Mouse (Mus musculus) hindbrain, embryonic 10.5 days (tissue): ENCODE measurements around the gene Ufc1. TPM values are rescaled to one million over a fixed set of nuclear protein-coding genes. Genes with fewer than 3 reads are reported as not detected.

Experiments
- DNase-seq: peaks from one replicate; pipeline ENCODE4 v3.0.0-alpha.2; 2017; ENCODE audit warnings: low spot score
- H3K27ac ChIP-seq: fragments of 300-500 bp; sonication (generic); 2 replicates; pipeline ENCODE4 v1.5.1; 2016; ENCODE audit warnings: mild to moderate bottlenecking, moderate library complexity
- H3K27me3 ChIP-seq: fragments of 300-500 bp; sonication (generic); 2 replicates; pipeline ENCODE4 v1.6.1; 2016; ENCODE audit warnings: mild to moderate bottlenecking; ENCODE audit not compliant: poor library complexity, insufficient read depth, severe bottlenecking
- H3K36me3 ChIP-seq: fragments of 300-500 bp; sonication (generic); 2 replicates; pipeline ENCODE4 v1.6.1; 2016; ENCODE audit warnings: mild to moderate bottlenecking, moderate library complexity
- H3K4me1 ChIP-seq: fragments of 300-500 bp; sonication (generic); replicated peaks from 2 replicates; pipeline ENCODE4 v1.6.1; 2016; ENCODE audit warnings: mild to moderate bottlenecking
- H3K4me3 ChIP-seq: fragments of 300-500 bp; sonication (generic); 2 replicates; pipeline ENCODE4 v1.5.1; 2016; ENCODE audit warnings: mild to moderate bottlenecking, moderate library complexity
- H3K9me3 ChIP-seq: fragments of 300-500 bp; sonication (generic); 2 replicates; pipeline ENCODE4 v1.6.1; 2016; ENCODE audit warnings: mild to moderate bottlenecking, moderate library complexity
- WGBS: fragments of 180-500 bp; shearing (Covaris S2); methylation state at CpG from one replicate; pipeline ENCODE4 v1.1.7; 2016; 5-methylcytosine and 5-hydroxymethylcytosine counted together
- polyA plus RNA-seq: library from polyadenylated mRNA; unstranded; fragments of >200 nt; fragmentation: Nextera tagmentation; extraction: Ambion mirVana; gene quantifications from 2 replicates; pipeline ENCODE4 v1.2.1, GENCODE M21; 2016

Gene Ufc1
- polyA plus RNA-seq, 1 experiment from 2014 or later, result 111 TPM

GRCm38 (mm10) chr1:171274171-171274570 is 20.7 kb downstream of the Ufc1 start:
- no peaks in the 10 kb centered on the region for H3K27me3 ChIP-seq
- H3K9me3 ChIP-seq, result no peaks in the 10 kb centered on the region
- peaks cover 22% of the 10 kb centered on the region for H3K4me1 ChIP-seq
- 93% methylated on average over 12 of the region's 12 CpGs for WGBS
- no peak overlapping the region for H3K4me3 ChIP-seq
- no peak overlapping the region for H3K27ac ChIP-seq
- peaks cover 76% of the 10 kb centered on the region for H3K36me3 ChIP-seq
- no peak for DNase-seq

- H3K27me3 ChIP-seq, result no peaks in the 10 kb centered on the region
- peaks cover 55% of the 10 kb centered on the region for H3K36me3 ChIP-seq
- DNase-seq, result no peak
- H3K4me3 ChIP-seq, result peak overlapping the region; percentile 63; the same call in 1 of the 2 replicates
- WGBS, result 90% methylated on average over 3 of the region's 3 CpGs
- H3K27ac ChIP-seq, result no peak overlapping the region
- peaks cover 22% of the 10 kb centered on the region for H3K4me1 ChIP-seq
- no peaks in the 10 kb centered on the region for H3K9me3 ChIP-seq
Observed at GRCm38 (mm10) chr1:171272086-171272485, 22.7 kb downstream of the Ufc1 start.

- Histone ChIP-seq H3K27me3 (no peaks in the 10 kb centered on the region), H3K27ac (no peak overlapping the region), H3K4me3 (peak overlapping the region; percentile 63), H3K4me1 (peaks cover 22% of the 10 kb centered on the region), H3K9me3 (no peaks in the 10 kb centered on the region), H3K36me3 (peaks cover 51% of the 10 kb centered on the region)
- no peak for DNase-seq
- 71% methylated on average over 10 of the region's 10 CpGs for WGBS
Observed at GRCm38 (mm10) chr1:171271622-171272021, 23.2 kb downstream of the Ufc1 start.

GRCm38 (mm10) chr1:171271196-171271595 is 23.6 kb downstream of the Ufc1 start:
- Histone ChIP-seq H3K4me3 (peak overlapping the region; percentile 63), H3K9me3 (no peaks in the 10 kb centered on the region), H3K36me3 (peaks cover 46% of the 10 kb centered on the region), H3K27me3 (no peaks in the 10 kb centered on the region), H3K27ac (no peak overlapping the region), H3K4me1 (peaks cover 22% of the 10 kb centered on the region)
- no peak for DNase-seq
- WGBS, result 62% methylated on average over 9 of the region's 9 CpGs

GRCm38 (mm10) chr1:171270573-171270900 is 24.3 kb downstream of the Ufc1 start:
- no peaks in the 10 kb centered on the region for H3K27me3 ChIP-seq
- H3K4me1 ChIP-seq, result peaks cover 22% of the 10 kb centered on the region
- H3K4me3 ChIP-seq, result peak overlapping the region; percentile 63
- WGBS, result under 1% methylated on average over 19 of the region's 19 CpGs
- H3K9me3 ChIP-seq, result no peaks in the 10 kb centered on the region
- H3K36me3 ChIP-seq, result peaks cover 40% of the 10 kb centered on the region
- DNase-seq, result no peak
- H3K27ac ChIP-seq, result peak overlapping the region; percentile 84

- H3K27me3 ChIP-seq, result no peaks in the 10 kb centered on the region
- WGBS, result 3% methylated on average over 36 of the region's 36 CpGs
- H3K4me1 ChIP-seq, result peaks cover 22% of the 10 kb centered on the region
- peak; percentile 95 for DNase-seq
- H3K4me3 ChIP-seq, result peak within 1 kb of the TSS; percentile 63
- peak within 1 kb of the TSS; percentile 84 for H3K27ac ChIP-seq
- peaks cover 35% of the 10 kb centered on the region for H3K36me3 ChIP-seq
- no peaks in the 10 kb centered on the region for H3K9me3 ChIP-seq
Observed at GRCm38 (mm10) chr1:171269848-171270572, 24.8 kb downstream of the Ufc1 start, which contains the start of gene B4galt3. Gene B4galt3 (plus strand): TSS chr1:171270328.

GRCm38 (mm10) chr1:171268341-171268740 is 26.5 kb downstream of the Ufc1 start:
- Histone ChIP-seq H3K4me1 (peaks cover 26% of the 10 kb centered on the region), H3K9me3 (no peaks in the 10 kb centered on the region), H3K4me3 (no peak overlapping the region), H3K27me3 (no peaks in the 10 kb centered on the region), H3K27ac (no peak overlapping the region), H3K36me3 (peaks cover 18% of the 10 kb centered on the region)
- no peak for DNase-seq
- 62% methylated on average over 1 of the region's 1 CpGs for WGBS

- Histone ChIP-seq H3K9me3 (no peaks in the 10 kb centered on the region), H3K4me1 (peaks cover 31% of the 10 kb centered on the region), H3K4me3 (no peak overlapping the region), H3K36me3 (no peaks in the 10 kb centered on the region), H3K27ac (no peak overlapping the region), H3K27me3 (no peaks in the 10 kb centered on the region)
- WGBS, result 85% methylated on average over 4 of the region's 4 CpGs
- no peak for DNase-seq
Observed at GRCm38 (mm10) chr1:171265971-171266744, 28.7 kb downstream of the Ufc1 start.

GRCm38 (mm10) chr1:171263666-171264461 is 31.0 kb downstream of the Ufc1 start:
- WGBS, result 84% methylated on average over 3 of the region's 3 CpGs
- H3K27me3 ChIP-seq, result no peaks in the 10 kb centered on the region
- H3K9me3 ChIP-seq, result no peaks in the 10 kb centered on the region
- peak overlapping the region; percentile 41; the same call in 1 of the 2 replicates for H3K4me3 ChIP-seq
- peaks cover 5% of the 10 kb centered on the region for H3K36me3 ChIP-seq
- no peak for DNase-seq
- H3K27ac ChIP-seq, result peak overlapping the region; percentile 40; the same call in 1 of the 2 replicates
- peaks cover 16% of the 10 kb centered on the region for H3K4me1 ChIP-seq

GRCm38 (mm10) chr1:171263185-171263611 is 31.6 kb downstream of the Ufc1 start:
- WGBS, result 2% methylated on average over 2 of the region's 2 CpGs
- DNase-seq, result peak; percentile 49
- Histone ChIP-seq H3K36me3 (peaks cover 11% of the 10 kb centered on the region), H3K9me3 (no peaks in the 10 kb centered on the region), H3K4me3 (peak overlapping the region; percentile 41), H3K27ac (peak overlapping the region; percentile 76), H3K4me1 (peaks cover 16% of the 10 kb centered on the region), H3K27me3 (no peaks in the 10 kb centered on the region)

- peaks cover 16% of the 10 kb centered on the region for H3K4me1 ChIP-seq
- H3K9me3 ChIP-seq, result no peaks in the 10 kb centered on the region
- peaks cover 16% of the 10 kb centered on the region for H3K36me3 ChIP-seq
- H3K27ac ChIP-seq, result peak overlapping the region; percentile 76
- H3K27me3 ChIP-seq, result no peaks in the 10 kb centered on the region
- WGBS, result 9% methylated on average over 8 of the region's 8 CpGs
- H3K4me3 ChIP-seq, result peak overlapping the region; percentile 41
- DNase-seq, result peak; percentile 36
Observed at GRCm38 (mm10) chr1:171262594-171263130, 32.2 kb downstream of the Ufc1 start.

- Histone ChIP-seq H3K27me3 (no peaks in the 10 kb centered on the region), H3K9me3 (no peaks in the 10 kb centered on the region), H3K36me3 (peaks cover 29% of the 10 kb centered on the region), H3K4me3 (no peak overlapping the region), H3K27ac (no peak overlapping the region), H3K4me1 (peaks cover 16% of the 10 kb centered on the region)
- DNase-seq, result no peak
- 86% methylated on average over 3 of the region's 3 CpGs for WGBS
Observed at GRCm38 (mm10) chr1:171260316-171260715, 34.5 kb downstream of the Ufc1 start.
